Mouse (Mus musculus): ENCODE data around the gene Ano6.

Ano6 gene

GRCm38 (mm10) chr15:95948411-95948810 is 157.8 kb downstream of the Ano6 start:
- DNase-seq, result no peak

GRCm38 (mm10) chr15:95949336-95949735 is 158.7 kb downstream of the Ano6 start:
- DNase-seq, result no peak

- no peak for DNase-seq
Measured at GRCm38 (mm10) chr15:95951497-95951896, 160.9 kb downstream of the Ano6 start.

GRCm38 (mm10) chr15:95956692-95957091 is 166.0 kb downstream of the Ano6 start:
- no peak for DNase-seq

GRCm38 (mm10) chr15:95962411-95963123 is 171.9 kb downstream of the Ano6 start:
- no peak for DNase-seq

GRCm38 (mm10) chr15:95963124-95963482 is 172.5 kb downstream of the Ano6 start:
- no peak for DNase-seq

- DNase-seq, result no peak
Measured at GRCm38 (mm10) chr15:95963533-95964250, 173.0 kb downstream of the Ano6 start.

GRCm38 (mm10) chr15:95964251-95964561 is 173.6 kb downstream of the Ano6 start:
- DNase-seq, result no peak

- DNase-seq, result no peak
Measured at GRCm38 (mm10) chr15:95966979-95967378, 176.3 kb downstream of the Ano6 start.

- DNase-seq, result no peak
Measured at GRCm38 (mm10) chr15:95967516-95968196, 177.0 kb downstream of the Ano6 start.

- no peak for DNase-seq
Measured at GRCm38 (mm10) chr15:95969596-95969995, 179.0 kb downstream of the Ano6 start.

- DNase-seq, result no peak
Measured at GRCm38 (mm10) chr15:95970176-95970575, 179.5 kb downstream of the Ano6 start.

- no peak for DNase-seq
Measured at GRCm38 (mm10) chr15:95970691-95971090, 180.0 kb downstream of the Ano6 start.

- DNase-seq, result no peak
Measured at GRCm38 (mm10) chr15:95971302-95971701, 180.7 kb downstream of the Ano6 start.

GRCm38 (mm10) chr15:95972156-95972555 is 181.5 kb downstream of the Ano6 start:
- no peak for DNase-seq

- DNase-seq, result no peak
Measured at GRCm38 (mm10) chr15:95972621-95973020, 182.0 kb downstream of the Ano6 start.

GRCm38 (mm10) chr15:95974021-95974597 is 183.5 kb downstream of the Ano6 start:
- DNase-seq, result no peak

GRCm38 (mm10) chr15:95976156-95976876 is 185.7 kb downstream of the Ano6 start:
- no peak for DNase-seq

- DNase-seq, result no peak
Measured at GRCm38 (mm10) chr15:95977169-95977938, 186.7 kb downstream of the Ano6 start.

- no peak for DNase-seq
Measured at GRCm38 (mm10) chr15:95977939-95978252, 187.3 kb downstream of the Ano6 start.

- no peak for DNase-seq
Measured at GRCm38 (mm10) chr15:95980641-95981040, 190.0 kb downstream of the Ano6 start.

- no peak for DNase-seq
Measured at GRCm38 (mm10) chr15:95987916-95988315, 197.3 kb downstream of the Ano6 start.

Data from cerebellum, adult 18-20 months (tissue).